Mouse (Mus musculus) ES-Bruce4 (cell line): ENCODE results near the gene Lgi1.

Experiments
- CTCF ChIP-seq: IDR thresholded peaks from one replicate; pipeline ENCODE4 v1.8.1; 2011; ENCODE audit warnings: low read depth, low read length
- EP300 ChIP-seq: IDR thresholded peaks from 2 replicates; pipeline ENCODE4 v1.6.1; 2011; ENCODE audit warnings: low read depth, low read length; ENCODE audit not compliant: insufficient read depth
- POLR2A ChIP-seq: IDR thresholded peaks from one replicate; pipeline ENCODE4 v1.8.1; 2011; ENCODE audit warnings: low read length; ENCODE audit not compliant: insufficient read depth

DNA sequence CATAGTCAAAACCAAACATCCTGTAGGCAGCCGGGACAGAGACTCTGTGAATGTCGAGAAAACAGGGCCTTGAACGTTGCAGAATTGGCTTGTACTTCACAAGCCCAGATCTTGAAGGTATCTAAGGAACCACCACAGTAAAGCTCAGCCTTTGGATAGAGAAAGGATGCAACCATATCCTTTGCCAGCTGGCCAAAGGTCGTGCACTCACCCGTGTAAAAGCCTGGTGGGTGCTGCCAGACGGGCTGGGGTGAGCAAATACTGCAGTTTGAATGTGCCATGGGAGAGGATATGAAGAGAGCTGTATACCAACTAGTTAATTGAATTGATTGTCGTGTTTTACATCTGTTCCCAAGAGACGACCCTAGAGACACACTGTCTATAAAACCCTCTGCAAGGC is 32.2 kb upstream of the Lgi1 start:
- TF ChIP-seq CTCF (no peak), EP300 (no peak), POLR2A (no peak)
